Mouse (Mus musculus): ENCODE results near the gene Ppp1r3d. TPM values are rescaled to one million over a fixed set of nuclear protein-coding genes. Genes with fewer than 3 reads are reported as not detected.
A peak's percentile ranks its signal among the peaks of the same experiment; 100 is the strongest.

The Ppp1r3d gene
- polyA plus RNA-seq (2015; fragmentation: Nextera tagmentation; extraction: Ambion mirVana), result 1.9 and 2.4 TPM in 2 replicates

- peak within 1 kb of the TSS; percentile 77 for H3K4me3 ChIP-seq (replicated peaks; ENCODE audit: low read length)
- no peaks in the 10 kb centered on the region for H3K36me3 ChIP-seq (ENCODE audit: control insufficient read depth, insufficient read depth)
- peak within 1 kb of the TSS; percentile 75 for H3K27ac ChIP-seq (ENCODE audit: low read length)
- no peaks in the 10 kb centered on the region for H3K9me3 ChIP-seq (ENCODE audit: control insufficient read depth, low read length)
- H3K4me2 ChIP-seq (ENCODE audit: low read length), result peak within 1 kb of the TSS; percentile 99
- 0% methylated on average over 57 of the region's 74 CpGs for WGBS
- peak within 1 kb of the TSS; percentile 67 for H3K9ac ChIP-seq (replicated peaks; ENCODE audit: low read depth, low read length)
- peaks cover 6% of the 10 kb centered on the region for H3K27me3 ChIP-seq (replicated peaks; ENCODE audit: control insufficient read depth, insufficient read depth, low read length)
- ATAC-seq, result peak; percentile 88
- peaks cover 16% of the 10 kb centered on the region for H3K4me1 ChIP-seq (replicated peaks; ENCODE audit: control insufficient read depth, insufficient read depth, low read length)
Observed at GRCm38 (mm10) chr2:178414261-178415149, at the start of gene Ppp1r3d, which contains the start of gene Fam217b. Ppp1r3d (minus strand) TSS chr2:178414472. Fam217b (plus strand) TSS chr2:178414524.

GRCm38 (mm10) chr2:178460353-178460752 is 46.1 kb upstream of the Ppp1r3d start:
- ATAC-seq, result no peak
- Histone ChIP-seq H3K36me3 (ENCODE audit: control insufficient read depth, insufficient read depth) (no peaks in the 10 kb centered on the region), H3K4me2 (ENCODE audit: low read length) (no peak overlapping the region), H3K9me3 (ENCODE audit: control insufficient read depth, low read length) (no peaks in the 10 kb centered on the region), H3K4me1 (replicated peaks; ENCODE audit: control insufficient read depth, insufficient read depth, low read length) (peaks cover 3% of the 10 kb centered on the region), H3K27ac (ENCODE audit: low read length) (no peak overlapping the region), H3K9ac (replicated peaks; ENCODE audit: low read depth, low read length) (no peak overlapping the region), H3K4me3 (replicated peaks; ENCODE audit: low read length) (no peak overlapping the region), H3K27me3 (replicated peaks; ENCODE audit: control insufficient read depth, insufficient read depth, low read length) (no peaks in the 10 kb centered on the region)
- 53% methylated on average over 5 of the region's 5 CpGs for WGBS

GRCm38 (mm10) chr2:178457414-178457813 is 43.1 kb upstream of the Ppp1r3d start:
- Histone ChIP-seq H3K36me3 (ENCODE audit: control insufficient read depth, insufficient read depth) (no peaks in the 10 kb centered on the region), H3K27ac (ENCODE audit: low read length) (no peak overlapping the region), H3K4me3 (replicated peaks; ENCODE audit: low read length) (no peak overlapping the region), H3K9ac (replicated peaks; ENCODE audit: low read depth, low read length) (no peak overlapping the region), H3K9me3 (ENCODE audit: control insufficient read depth, low read length) (no peaks in the 10 kb centered on the region), H3K4me2 (ENCODE audit: low read length) (no peak overlapping the region), H3K27me3 (replicated peaks; ENCODE audit: control insufficient read depth, insufficient read depth, low read length) (no peaks in the 10 kb centered on the region), H3K4me1 (replicated peaks; ENCODE audit: control insufficient read depth, insufficient read depth, low read length) (peaks cover 12% of the 10 kb centered on the region)
- 93% methylated on average over 6 of the region's 6 CpGs for WGBS
- ATAC-seq, result no peak

GRCm38 (mm10) chr2:178454664-178455516 is 40.6 kb upstream of the Ppp1r3d start:
- no peaks in the 10 kb centered on the region for H3K36me3 ChIP-seq (ENCODE audit: control insufficient read depth, insufficient read depth)
- H3K4me2 ChIP-seq (ENCODE audit: low read length), result peak overlapping the region; percentile 27
- H3K27me3 ChIP-seq (replicated peaks; ENCODE audit: control insufficient read depth, insufficient read depth, low read length), result no peaks in the 10 kb centered on the region
- H3K27ac ChIP-seq (ENCODE audit: low read length), result peak overlapping the region; percentile 16
- H3K4me3 ChIP-seq (replicated peaks; ENCODE audit: low read length), result no peak overlapping the region
- ATAC-seq, result peak; percentile 88
- no peak overlapping the region for H3K9ac ChIP-seq (replicated peaks; ENCODE audit: low read depth, low read length)
- no peaks in the 10 kb centered on the region for H3K9me3 ChIP-seq (ENCODE audit: control insufficient read depth, low read length)
- WGBS, result 17% methylated on average over 17 of the region's 17 CpGs
- H3K4me1 ChIP-seq (replicated peaks; ENCODE audit: control insufficient read depth, insufficient read depth, low read length), result peaks cover 12% of the 10 kb centered on the region

GRCm38 (mm10) chr2:178450961-178451360 is 36.7 kb upstream of the Ppp1r3d start:
- Histone ChIP-seq H3K27me3 (replicated peaks; ENCODE audit: control insufficient read depth, insufficient read depth, low read length) (no peaks in the 10 kb centered on the region), H3K27ac (ENCODE audit: low read length) (no peak overlapping the region), H3K36me3 (ENCODE audit: control insufficient read depth, insufficient read depth) (no peaks in the 10 kb centered on the region), H3K9ac (replicated peaks; ENCODE audit: low read depth, low read length) (no peak overlapping the region), H3K4me1 (replicated peaks; ENCODE audit: control insufficient read depth, insufficient read depth, low read length) (peaks cover 12% of the 10 kb centered on the region), H3K4me2 (ENCODE audit: low read length) (no peak overlapping the region), H3K9me3 (ENCODE audit: control insufficient read depth, low read length) (no peaks in the 10 kb centered on the region), H3K4me3 (replicated peaks; ENCODE audit: low read length) (no peak overlapping the region)
- 48% methylated on average over 10 of the region's 10 CpGs for WGBS
- ATAC-seq, result no peak

GRCm38 (mm10) chr2:178450236-178450635 is 36.0 kb upstream of the Ppp1r3d start:
- Histone ChIP-seq H3K27ac (ENCODE audit: low read length) (no peak overlapping the region), H3K4me1 (replicated peaks; ENCODE audit: control insufficient read depth, insufficient read depth, low read length) (peaks cover 7% of the 10 kb centered on the region), H3K4me2 (ENCODE audit: low read length) (no peak overlapping the region), H3K4me3 (replicated peaks; ENCODE audit: low read length) (no peak overlapping the region), H3K9ac (replicated peaks; ENCODE audit: low read depth, low read length) (no peak overlapping the region), H3K9me3 (ENCODE audit: control insufficient read depth, low read length) (no peaks in the 10 kb centered on the region), H3K36me3 (ENCODE audit: control insufficient read depth, insufficient read depth) (no peaks in the 10 kb centered on the region), H3K27me3 (replicated peaks; ENCODE audit: control insufficient read depth, insufficient read depth, low read length) (no peaks in the 10 kb centered on the region)
- WGBS, result 12% methylated on average over 2 of the region's 2 CpGs
- no peak for ATAC-seq

- Histone ChIP-seq H3K4me3 (replicated peaks; ENCODE audit: low read length) (no peak overlapping the region), H3K9me3 (ENCODE audit: control insufficient read depth, low read length) (no peaks in the 10 kb centered on the region), H3K36me3 (ENCODE audit: control insufficient read depth, insufficient read depth) (no peaks in the 10 kb centered on the region), H3K27me3 (replicated peaks; ENCODE audit: control insufficient read depth, insufficient read depth, low read length) (no peaks in the 10 kb centered on the region), H3K9ac (replicated peaks; ENCODE audit: low read depth, low read length) (no peak overlapping the region), H3K4me2 (ENCODE audit: low read length) (no peak overlapping the region), H3K27ac (ENCODE audit: low read length) (no peak overlapping the region), H3K4me1 (replicated peaks; ENCODE audit: control insufficient read depth, insufficient read depth, low read length) (no peaks in the 10 kb centered on the region; the same call in 1 of the 2 replicates)
- WGBS, result 95% methylated on average over 4 of the region's 4 CpGs
- no peak for ATAC-seq
Observed at GRCm38 (mm10) chr2:178449386-178449785, 35.1 kb upstream of the Ppp1r3d start.

- no peaks in the 10 kb centered on the region for H3K4me1 ChIP-seq (replicated peaks; ENCODE audit: control insufficient read depth, insufficient read depth, low read length)
- H3K4me2 ChIP-seq (ENCODE audit: low read length), result no peak overlapping the region
- no peaks in the 10 kb centered on the region for H3K9me3 ChIP-seq (ENCODE audit: control insufficient read depth, low read length)
- peak; percentile 57; the same call in 1 of the 2 replicates for ATAC-seq
- no peak overlapping the region for H3K4me3 ChIP-seq (replicated peaks; ENCODE audit: low read length)
- no peak overlapping the region for H3K27ac ChIP-seq (ENCODE audit: low read length)
- H3K36me3 ChIP-seq (ENCODE audit: control insufficient read depth, insufficient read depth), result no peaks in the 10 kb centered on the region
- 45% methylated on average over 9 of the region's 9 CpGs for WGBS
- no peaks in the 10 kb centered on the region for H3K27me3 ChIP-seq (replicated peaks; ENCODE audit: control insufficient read depth, insufficient read depth, low read length)
- no peak overlapping the region for H3K9ac ChIP-seq (replicated peaks; ENCODE audit: low read depth, low read length)
Observed at GRCm38 (mm10) chr2:178437311-178437710, 23.0 kb upstream of the Ppp1r3d start.

GRCm38 (mm10) chr2:178433903-178434302 is 19.6 kb upstream of the Ppp1r3d start:
- H3K27me3 ChIP-seq (replicated peaks; ENCODE audit: control insufficient read depth, insufficient read depth, low read length), result no peaks in the 10 kb centered on the region
- no peak overlapping the region for H3K27ac ChIP-seq (ENCODE audit: low read length)
- H3K4me3 ChIP-seq (replicated peaks; ENCODE audit: low read length), result no peak overlapping the region
- whole genome bisulfite sequencing, result 91% methylated on average over 2 of the region's 2 CpGs
- ATAC-seq, result no peak
- no peak overlapping the region for H3K9ac ChIP-seq (replicated peaks; ENCODE audit: low read depth, low read length)
- H3K4me2 ChIP-seq (ENCODE audit: low read length), result no peak overlapping the region
- no peaks in the 10 kb centered on the region for H3K9me3 ChIP-seq (ENCODE audit: control insufficient read depth, low read length)
- H3K36me3 ChIP-seq (ENCODE audit: control insufficient read depth, insufficient read depth), result no peaks in the 10 kb centered on the region
- no peaks in the 10 kb centered on the region for H3K4me1 ChIP-seq (replicated peaks; ENCODE audit: control insufficient read depth, insufficient read depth, low read length)

Data from forebrain, embryonic 16.5 days (tissue).